Mouse (Mus musculus) intestine, postnatal 0 days (tissue): Measurements from ENCODE around the gene Olfr309. TPM values are rescaled to one million over a fixed set of nuclear protein-coding genes. Genes with fewer than 3 reads are reported as not detected.
"Not testable (repeated sequence)": the region's sequence is repeated elsewhere in the genome, so short reads cannot be mapped to it uniquely, and the experiment has no call there.

Experiments
- ATAC-seq: fragments of 200-750 bp; cut with Nextera tagmentation; 2 replicates; pipeline ENCODE4 v1.8.0; 2017; ENCODE audit warnings: mild to moderate bottlenecking, moderate TSS enrichment, moderate library complexity
- H3K27ac ChIP-seq: fragments of 300-500 bp; sonication (generic); 2 replicates; pipeline ENCODE4 v1.5.1; 2014; ENCODE audit warnings: mild to moderate bottlenecking, low read depth, low read length, moderate library complexity
- H3K27me3 ChIP-seq: fragments of 300-500 bp; sonication (generic); replicated peaks from 2 replicates; pipeline ENCODE4 v1.6.1; 2014; ENCODE audit warnings: low read length, mixed read lengths; ENCODE audit not compliant: control insufficient read depth, insufficient read depth
- H3K36me3 ChIP-seq: fragments of 300-500 bp; sonication (generic); 2 replicates; pipeline ENCODE4 v1.6.1; 2014; ENCODE audit warnings: mild to moderate bottlenecking, moderate library complexity; ENCODE audit not compliant: control insufficient read depth, insufficient read depth
- H3K4me1 ChIP-seq: fragments of 300-500 bp; sonication (generic); replicated peaks from 2 replicates; pipeline ENCODE4 v1.6.1; 2014; ENCODE audit warnings: antibody characterized with exemption, low read length, mixed read lengths; ENCODE audit not compliant: control insufficient read depth, insufficient read depth
- H3K4me2 ChIP-seq: fragments of 300-500 bp; sonication (generic); replicated peaks from 2 replicates; pipeline ENCODE4 v1.6.1; 2014; ENCODE audit warnings: low read depth, mild to moderate bottlenecking, moderate library complexity
- H3K4me3 ChIP-seq: fragments of 300-500 bp; sonication (generic); 2 replicates; pipeline ENCODE4 v1.5.1; 2014; ENCODE audit warnings: low read depth, low read length
- H3K9ac ChIP-seq: fragments of 300-500 bp; sonication (generic); 2 replicates; pipeline ENCODE4 v1.6.1; 2014; ENCODE audit warnings: mild to moderate bottlenecking, low read depth, low read length
- H3K9me3 ChIP-seq: fragments of 300-500 bp; sonication (generic); 2 replicates; pipeline ENCODE4 v1.6.1; 2016; ENCODE audit warnings: mixed run types; ENCODE audit not compliant: control insufficient read depth
- CTCF ChIP-seq: sonication (generic); IDR thresholded peaks from 2 replicates; pipeline ENCODE4 v1.5.1; 2016; ENCODE audit warnings: low read depth, mild to moderate bottlenecking, control low read depth, antibody characterized with exemption, moderate library complexity
- WGBS: fragments of 180-500 bp; shearing (Covaris S2); extraction: QIAGEN DNeasy Blood & Tissue Kit; methylation state at CpG from one replicate; pipeline ENCODE4 v1.1.7; 2014; 5-methylcytosine and 5-hydroxymethylcytosine counted together
- polyA plus RNA-seq: library from polyadenylated mRNA; unstranded; fragments of >200 nt; fragmentation: Nextera tagmentation; extraction: Ambion mirVana; gene quantifications from 2 replicates; pipeline ENCODE4 v1.2.1, GENCODE M21; 2015

Olfr309 gene
- not detected in 2 replicates for polyA plus RNA-seq

GRCm38 (mm10) chr7:86313608-86314007, at the start of gene Olfr309:
Gene Olfr309, minus strand, starts transcription at chr7:86313708.
- no peak within 1 kb of the TSS for H3K4me3 ChIP-seq
- H3K9me3 ChIP-seq: no peaks in the 10 kb centered on the region
- H3K36me3 ChIP-seq: no peaks in the 10 kb centered on the region
- WGBS: 62% methylated on average over 2 of the region's 2 CpGs
- no peaks in the 10 kb centered on the region for H3K4me1 ChIP-seq
- no peak for TF ChIP-seq CTCF
- H3K27ac ChIP-seq: no peak within 1 kb of the TSS
- H3K27me3 ChIP-seq: no peaks in the 10 kb centered on the region
- ATAC-seq: no peak
- no peak within 1 kb of the TSS for H3K4me2 ChIP-seq
- H3K9ac ChIP-seq: no peak within 1 kb of the TSS

GRCm38 (mm10) chr7:86346296-86346695, 32.8 kb upstream of the Olfr309 start:
- whole genome bisulfite sequencing: 83% methylated on average over 9 of the region's 9 CpGs
- H3K4me2 ChIP-seq, H3K9ac ChIP-seq, H3K4me1 ChIP-seq, ATAC-seq, H3K9me3 ChIP-seq, H3K27ac ChIP-seq, H3K4me3 ChIP-seq, H3K27me3 ChIP-seq, H3K36me3 ChIP-seq: not testable (repeated sequence)

- WGBS: 64% methylated on average over 3 of the region's 3 CpGs
- H3K36me3 ChIP-seq: no peaks in the 10 kb centered on the region
- no peak for TF ChIP-seq CTCF
- H3K9me3 ChIP-seq: no peaks in the 10 kb centered on the region
- ATAC-seq: no peak
- no peak overlapping the region for H3K9ac ChIP-seq
- H3K4me1 ChIP-seq: no peaks in the 10 kb centered on the region
- H3K27me3 ChIP-seq: no peaks in the 10 kb centered on the region
- no peak overlapping the region for H3K27ac ChIP-seq
- H3K4me2 ChIP-seq: no peak overlapping the region
- H3K4me3 ChIP-seq: no peak overlapping the region
These were observed 30.7 kb upstream of the Olfr309 start for GRCm38 (mm10) chr7:86344253-86344652.

GRCm38 (mm10) chr7:86342881-86343565, 29.5 kb upstream of the Olfr309 start:
- Histone ChIP-seq H3K4me1 (no peaks in the 10 kb centered on the region), H3K4me3 (no peak overlapping the region), H3K27ac (no peak overlapping the region), H3K9ac (no peak overlapping the region), H3K9me3 (no peaks in the 10 kb centered on the region), H3K27me3 (no peaks in the 10 kb centered on the region), H3K36me3 (no peaks in the 10 kb centered on the region), H3K4me2 (no peak overlapping the region)
- 61% methylated on average over 14 of the region's 14 CpGs for WGBS
- TF ChIP-seq CTCF: no peak
- no peak for ATAC-seq

GRCm38 (mm10) chr7:86337486-86337885, 24.0 kb upstream of the Olfr309 start, which contains the start of gene Olfr307:
Gene Olfr307, minus strand, starts transcription at chr7:86337586.
- no peaks in the 10 kb centered on the region for H3K27me3 ChIP-seq
- H3K4me2 ChIP-seq: no peak within 1 kb of the TSS
- no peak within 1 kb of the TSS for H3K4me3 ChIP-seq
- H3K36me3 ChIP-seq: no peaks in the 10 kb centered on the region
- WGBS: 75% methylated on average over 1 of the region's 1 CpGs
- no peak for TF ChIP-seq CTCF
- no peak within 1 kb of the TSS for H3K9ac ChIP-seq
- H3K9me3 ChIP-seq: no peaks in the 10 kb centered on the region
- H3K27ac ChIP-seq: no peak within 1 kb of the TSS
- no peaks in the 10 kb centered on the region for H3K4me1 ChIP-seq
- ATAC-seq: no peak

- no peak for ATAC-seq
- TF ChIP-seq CTCF: no peak
These were observed 12.0 kb upstream of the Olfr309 start, which contains the start of gene Olfr308 for GRCm38 (mm10) chr7:86325530-86325929. Gene Olfr308, minus strand, starts transcription at chr7:86325630.

More at GRCm38 (mm10) chr7:86325530-86325929, 12.0 kb upstream of the Olfr309 start, which contains the start of gene Olfr308:
- Histone ChIP-seq H3K9ac (no peak within 1 kb of the TSS), H3K27ac (no peak within 1 kb of the TSS), H3K27me3 (no peaks in the 10 kb centered on the region), H3K4me2 (no peak within 1 kb of the TSS), H3K4me1 (no peaks in the 10 kb centered on the region), H3K9me3 (no peaks in the 10 kb centered on the region), H3K36me3 (no peaks in the 10 kb centered on the region), H3K4me3 (no peak within 1 kb of the TSS)
